Mouse (Mus musculus) gastrocnemius, adult 8-10 months (tissue): ENCODE results near the gene Olfr291. TPM values are rescaled to one million over a fixed set of nuclear protein-coding genes. Genes with fewer than 3 reads are reported as not detected.

ENCODE experiments used
- DNase-seq, 2 experiments: peaks; one replicate each; pipeline ENCODE4 v3.0.0; 2022; ENCODE audit warnings: low spot score in 2 of 2
- total RNA-seq, 4 experiments: library from RNA; stranded (reverse); gene quantifications; 2 replicates each; pipeline ENCODE4 v1.2.4; 2022

The Olfr291 gene
- total RNA-seq, result not detected

- DNase-seq, result no peak
Measured at GRCm38 (mm10) chr7:84853253-84853652, at the start of gene Olfr291. Olfr291 (plus strand) TSS chr7:84853553.

DNA sequence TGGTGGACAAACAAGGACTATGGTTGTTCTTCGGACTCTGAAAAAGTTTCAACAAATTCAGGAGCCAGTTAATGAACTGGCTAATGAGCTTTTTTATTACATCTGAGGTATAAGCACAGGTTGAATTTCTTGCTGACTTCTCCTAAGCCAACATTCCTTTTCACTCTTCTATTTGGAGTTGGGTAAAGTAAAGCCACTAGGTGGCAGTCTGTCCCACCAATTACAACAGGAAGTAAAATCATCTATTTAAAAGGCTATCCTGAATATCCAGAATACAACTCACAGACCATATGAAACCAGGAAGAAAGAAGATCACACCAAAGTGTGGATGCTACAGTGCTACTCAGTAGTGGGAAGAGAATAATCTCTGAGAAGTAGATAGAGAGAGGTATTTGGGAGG, 48.1 kb upstream of the Olfr291 start:
- no peak for DNase-seq

- DNase-seq, result no peak
Measured at GRCm38 (mm10) chr7:84806159-84806558, 47.2 kb upstream of the Olfr291 start.

- no peak for DNase-seq
Measured at GRCm38 (mm10) chr7:84884530-84884929, 31.2 kb downstream of the Olfr291 start.

Other genes starting within 250 kb of the Olfr291 start
- gene Fah, start 246.8 kb upstream of the Olfr291 start, total RNA-seq, result 1 to 10 TPM in 3 of 4 experiments, under 1 TPM in 1; 0.75 to 3.4 (median 1.8) TPM
- 100 to 1,000 TPM in 2 of 4 experiments, 10 to 100 TPM in 2; 96.9 to 121 (median 107) TPM for gene Zfand6, start 163.6 kb upstream of the Olfr291 start, total RNA-seq
- not detected for gene Vmn2r65, start 110.6 kb downstream of the Olfr291 start, total RNA-seq
- not detected for gene Vmn2r66, start 158.7 kb downstream of the Olfr291 start, total RNA-seq